Mouse (Mus musculus) CH12.LX (cell line): ENCODE results near the gene Fam122c.

Experiments
- CTCF ChIP-seq, 2 experiments: IDR thresholded peaks in 1 of 2; conservative IDR thresholded peaks in 1 of 2; 2 replicates each; pipeline ENCODE4 v1.5.1; 2011 to 2012; ENCODE audit warnings: low read depth in 2 of 2, low read length in 2 of 2, improper control_type of control experiment in 1 of 2, inconsistent platforms in 1 of 2, mild to moderate bottlenecking in 1 of 2, moderate library complexity in 1 of 2
- GABPA ChIP-seq: IDR thresholded peaks from 2 replicates; pipeline ENCODE4 v1.6.1; 2012; ENCODE audit warnings: low read depth, low read length, improper control_type of control experiment, inconsistent platforms; ENCODE audit not compliant: insufficient replicate concordance
- JUN ChIP-seq: IDR thresholded peaks from 2 replicates; pipeline ENCODE4 v1.6.1; 2011; ENCODE audit warnings: low read depth, mild to moderate bottlenecking, low read length, improper control_type of control experiment, moderate library complexity; ENCODE audit not compliant: insufficient read depth
- MAFK ChIP-seq: IDR thresholded peaks from 2 replicates; pipeline ENCODE4 v1.6.1; 2011; ENCODE audit warnings: low read length, improper control_type of control experiment; ENCODE audit not compliant: insufficient replicate concordance
- MEF2A ChIP-seq: IDR thresholded peaks from 2 replicates; pipeline ENCODE4 v1.6.1; 2014; ENCODE audit warnings: low read depth, mild to moderate bottlenecking, inconsistent platforms, low read length, improper control_type of control experiment, borderline replicate concordance
- POLR2A ChIP-seq: IDR thresholded peaks from 2 replicates; pipeline ENCODE4 v1.6.1; 2011; ENCODE audit warnings: low read depth, mild to moderate bottlenecking, improper control_type of control experiment, low read length
- TCF12 ChIP-seq: IDR thresholded peaks from 2 replicates; pipeline ENCODE4 v1.6.1; 2014; ENCODE audit warnings: low read depth, mild to moderate bottlenecking, inconsistent platforms, low read length, improper control_type of control experiment
- USF1 ChIP-seq: IDR thresholded peaks from 2 replicates; pipeline ENCODE4 v1.6.1; 2014; ENCODE audit warnings: low read depth, mild to moderate bottlenecking, inconsistent platforms, low read length, improper control_type of control experiment
- ZKSCAN1 ChIP-seq: IDR thresholded peaks from 2 replicates; pipeline ENCODE4 v1.6.1; 2012; ENCODE audit warnings: low read depth, inconsistent platforms, low read length, improper control_type of control experiment, borderline replicate concordance
- ZMIZ1 ChIP-seq: IDR thresholded peaks from 2 replicates; pipeline ENCODE4 v1.6.1; 2012; ENCODE audit warnings: low read depth, mild to moderate bottlenecking, inconsistent platforms, low read length, improper control_type of control experiment

- TF ChIP-seq JUN: no peak
- TF ChIP-seq ZKSCAN1: no peak
- no peak for TF ChIP-seq MEF2A
- no peak for TF ChIP-seq USF1
- no peak for TF ChIP-seq MAFK
- TF ChIP-seq CTCF (conservative IDR thresholded peaks at IDR 0.05 in 1 of 2, IDR thresholded peaks at IDR 0.05 in 1 of 2; ENCODE audit: low read depth in 2 of 2, low read length in 2 of 2): no peak
- no peak for TF ChIP-seq GABPA
- no peak for TF ChIP-seq ZMIZ1
- TF ChIP-seq TCF12: no peak
- peak; percentile 36; the same call in 1 of the 2 replicates for TF ChIP-seq POLR2A
Measured at GRCm38 (mm10) chrX:53268856-53269255, 4.4 kb upstream of the Fam122c start.
